In the genomic region with DNA sequence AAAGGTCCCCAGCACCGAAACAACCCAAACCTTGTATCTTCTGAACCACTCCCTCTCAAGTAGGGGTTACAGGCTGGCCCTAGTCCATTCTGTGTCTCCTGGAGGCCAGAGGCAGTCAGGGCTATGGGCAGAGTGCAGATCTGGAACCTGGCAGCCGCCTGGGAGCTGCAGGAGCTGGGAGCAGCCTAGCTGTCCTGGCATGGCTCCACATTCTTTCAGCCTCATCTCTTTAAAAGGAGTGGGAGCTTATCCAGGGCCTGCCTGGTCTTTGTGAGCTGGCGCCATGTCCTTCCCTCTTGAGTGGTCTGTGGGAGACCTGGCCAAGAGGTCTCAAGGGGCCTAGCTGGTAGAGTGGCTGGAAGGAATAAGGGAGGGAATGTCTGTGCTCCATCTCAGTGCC, we compare ENCODE assay signal across 8 mouse cellular contexts. TPM values are rescaled to one million over a fixed set of nuclear protein-coding genes. Genes with fewer than 3 reads are reported as not detected.
A peak's percentile ranks its signal among the peaks of the same experiment; 100 is the strongest.
DNase-seq lines count a peak whose midpoint lies in the region; ATAC-seq and TF ChIP-seq lines count a peak whose summit lies in the region.

No protein-coding gene starts in this region.

- H3K4me2 ChIP-seq in hindbrain, embryonic 15.5 days: no peak overlapping the region
- H3K4me2 ChIP-seq in hindbrain, embryonic 11.5 days (replicated peaks; ENCODE audit: low read depth, low read length): no peak overlapping the region
- H3K4me2 ChIP-seq in neural tube, embryonic 15.5 days: no peak overlapping the region

- H3K27ac ChIP-seq in hindbrain, embryonic 15.5 days (replicated peaks): peak overlapping the region; percentile 45; the same call in 1 of the 2 replicates
- no peak overlapping the region for H3K27ac ChIP-seq in hindbrain, embryonic 11.5 days (ENCODE audit: low read depth, low read length)
- peak overlapping the region; percentile 28; the same call in 1 of the 2 replicates for H3K27ac ChIP-seq in neural tube, embryonic 15.5 days (replicated peaks)

- no peak for DNase-seq in hindbrain, embryonic 11.5 days (ENCODE audit: low spot score)
- peak; percentile 85 for DNase-seq in brain, embryonic 14.5 days (ENCODE audit: low read depth)
- DNase-seq in heart, adult 8-10 months (ENCODE audit: low spot score): peak; percentile 54
- DNase-seq in kidney, postnatal 25 days: peak; percentile 81 to 90
- DNase-seq in thymus, postnatal 14 days: no peak

- no peak for TF ChIP-seq CTCF in brain, embryonic 14.5 days (IDR thresholded peaks at IDR 0.05; ENCODE audit: borderline replicate concordance, extremely low read depth, insufficient read depth, insufficient read length)

- H3K36me3 ChIP-seq in hindbrain, embryonic 15.5 days: peaks cover 47% of the 10 kb centered on the region
- no peaks in the 10 kb centered on the region for H3K36me3 ChIP-seq in hindbrain, embryonic 11.5 days (ENCODE audit: control insufficient read depth, insufficient read depth, low read length)
- peaks cover 65% of the 10 kb centered on the region for H3K36me3 ChIP-seq in neural tube, embryonic 15.5 days

- TF ChIP-seq POLR2A in brain, embryonic 14.5 days (IDR thresholded peaks at IDR 0.05; ENCODE audit: borderline replicate concordance, extremely low read depth, insufficient read depth, insufficient read length, poor library complexity, severe bottlenecking): no peak

- no peaks in the 10 kb centered on the region for H3K9me3 ChIP-seq in hindbrain, embryonic 15.5 days
- no peaks in the 10 kb centered on the region for H3K9me3 ChIP-seq in hindbrain, embryonic 11.5 days (ENCODE audit: control insufficient read depth, low read length)
- H3K9me3 ChIP-seq in neural tube, embryonic 15.5 days (replicated peaks): no peaks in the 10 kb centered on the region

- WGBS in hindbrain, embryonic 15.5 days: 73% methylated on average over 3 of the region's 3 CpGs
- WGBS in hindbrain, embryonic 11.5 days: 89% methylated on average over 3 of the region's 3 CpGs
- WGBS in neural tube, embryonic 15.5 days: 78% methylated on average over 3 of the region's 3 CpGs

- H3K27me3 ChIP-seq in hindbrain, embryonic 15.5 days: no peaks in the 10 kb centered on the region
- H3K27me3 ChIP-seq in hindbrain, embryonic 11.5 days (ENCODE audit: control insufficient read depth, insufficient read depth, low read length): no peaks in the 10 kb centered on the region
- no peaks in the 10 kb centered on the region for H3K27me3 ChIP-seq in neural tube, embryonic 15.5 days (replicated peaks)

- H3K4me1 ChIP-seq in hindbrain, embryonic 15.5 days (replicated peaks): peaks cover 20% of the 10 kb centered on the region
- peaks cover 7% of the 10 kb centered on the region for H3K4me1 ChIP-seq in hindbrain, embryonic 11.5 days (replicated peaks; ENCODE audit: control insufficient read depth, insufficient read depth, low read length)
- peaks cover 22% of the 10 kb centered on the region for H3K4me1 ChIP-seq in neural tube, embryonic 15.5 days

- H3K9ac ChIP-seq in hindbrain, embryonic 15.5 days: no peak overlapping the region
- no peak overlapping the region for H3K9ac ChIP-seq in hindbrain, embryonic 11.5 days (ENCODE audit: low read depth, low read length)
- H3K9ac ChIP-seq in neural tube, embryonic 15.5 days (replicated peaks): no peak overlapping the region

- peak; percentile 47 for ATAC-seq in hindbrain, embryonic 15.5 days (ENCODE audit: low FRiP score, low read depth)
- ATAC-seq in hindbrain, embryonic 11.5 days (ENCODE audit: low FRiP score): no peak
- peak; percentile 23; the same call in 1 of the 2 replicates for ATAC-seq in neural tube, embryonic 15.5 days (ENCODE audit: low FRiP score)
- ATAC-seq in erythroblast, adult 5-6 weeks (replicated peaks; ENCODE audit: low FRiP score, poor library complexity, severe bottlenecking): no peak

- H3K4me3 ChIP-seq in hindbrain, embryonic 15.5 days: no peak overlapping the region
- H3K4me3 ChIP-seq in hindbrain, embryonic 11.5 days (ENCODE audit: low read depth, low read length): no peak overlapping the region
- no peak overlapping the region for H3K4me3 ChIP-seq in neural tube, embryonic 15.5 days (replicated peaks)

RNA-seq across cellular contexts. Expression of gene Susd2, which starts 3.6 kb away (rescaled TPM):
- 7.9 and 8.1 TPM in 2 replicates for polyA plus RNA-seq in hindbrain, embryonic 15.5 days (2015; fragmentation: Nextera tagmentation; extraction: Ambion mirVana)
- polyA plus RNA-seq in hindbrain, embryonic 11.5 days (2014; fragmentation: Nextera tagmentation; extraction: Ambion mirVana): 2.1 and 2.7 TPM in 2 replicates
- polyA plus RNA-seq in brain, embryonic 14.5 days (2012; rRNA removed): 2.9 and 4.8 TPM in 2 replicates
- 1 to 10 TPM in 3 of 4 experiments, under 1 TPM in 1; 0.98 to 2.2 (median 1.7) TPM for total RNA-seq in heart, adult 8-10 months (2022)
- polyA plus RNA-seq in neural tube, embryonic 15.5 days (2015; fragmentation: Nextera tagmentation; extraction: Ambion mirVana): 16.0 and 16.9 TPM in 2 replicates
- total RNA-seq in erythroblast, adult 5-6 weeks (2015; ENCODE audit: low replicate concordance): 1.7 and 5.2 TPM in 2 replicates
- 3.8 and 4.0 TPM in 2 replicates for total RNA-seq in erythroblast, adult 5-6 weeks (2017; ENCODE audit: low replicate concordance)

RNA-seq across cellular contexts. Expression of gene Ggt5, which starts 58.2 kb away (rescaled TPM):
- 2.8 and 4.5 TPM in 2 replicates for polyA plus RNA-seq in hindbrain, embryonic 15.5 days (2015; fragmentation: Nextera tagmentation; extraction: Ambion mirVana)
- polyA plus RNA-seq in hindbrain, embryonic 11.5 days (2014; fragmentation: Nextera tagmentation; extraction: Ambion mirVana): 0.31 and 0.66 TPM in 2 replicates
- polyA plus RNA-seq in brain, embryonic 14.5 days (2012; rRNA removed): 5.2 and 6.7 TPM in 2 replicates
- total RNA-seq in heart, adult 8-10 months (2022): 1 to 10 TPM; 3.4 to 4.9 (median 4.9) TPM
- polyA plus RNA-seq in neural tube, embryonic 15.5 days (2015; fragmentation: Nextera tagmentation; extraction: Ambion mirVana): 2.2 and 4.8 TPM in 2 replicates
- total RNA-seq in erythroblast, adult 5-6 weeks (2015; ENCODE audit: low replicate concordance): 0.42 and 1.3 TPM in 2 replicates
- total RNA-seq in erythroblast, adult 5-6 weeks (2017; ENCODE audit: low replicate concordance): 4.9 and 6.6 TPM in 2 replicates

Comparison
In these comparisons a context has a peak if more than half of its experiments do, and no peak if none do; other contexts are left out.
1. ATAC-seq: peak in hindbrain, embryonic 15.5 days (single experiment) and neural tube, embryonic 15.5 days (single experiment); none in hindbrain, embryonic 11.5 days (single experiment) and erythroblast, adult 5-6 weeks (single experiment).
2. DNase-seq: peak in brain, embryonic 14.5 days (single experiment), heart, adult 8-10 months (single experiment) and kidney, postnatal 25 days (2 of 2); none in hindbrain, embryonic 11.5 days (single experiment) and thymus, postnatal 14 days (single experiment).